Mouse (Mus musculus): ENCODE results near the gene Get4. TPM values are rescaled to one million over a fixed set of nuclear protein-coding genes. Genes with fewer than 3 reads are reported as not detected.

Gene Get4
- polyA plus RNA-seq, 1 experiment: 106 TPM

DNA sequence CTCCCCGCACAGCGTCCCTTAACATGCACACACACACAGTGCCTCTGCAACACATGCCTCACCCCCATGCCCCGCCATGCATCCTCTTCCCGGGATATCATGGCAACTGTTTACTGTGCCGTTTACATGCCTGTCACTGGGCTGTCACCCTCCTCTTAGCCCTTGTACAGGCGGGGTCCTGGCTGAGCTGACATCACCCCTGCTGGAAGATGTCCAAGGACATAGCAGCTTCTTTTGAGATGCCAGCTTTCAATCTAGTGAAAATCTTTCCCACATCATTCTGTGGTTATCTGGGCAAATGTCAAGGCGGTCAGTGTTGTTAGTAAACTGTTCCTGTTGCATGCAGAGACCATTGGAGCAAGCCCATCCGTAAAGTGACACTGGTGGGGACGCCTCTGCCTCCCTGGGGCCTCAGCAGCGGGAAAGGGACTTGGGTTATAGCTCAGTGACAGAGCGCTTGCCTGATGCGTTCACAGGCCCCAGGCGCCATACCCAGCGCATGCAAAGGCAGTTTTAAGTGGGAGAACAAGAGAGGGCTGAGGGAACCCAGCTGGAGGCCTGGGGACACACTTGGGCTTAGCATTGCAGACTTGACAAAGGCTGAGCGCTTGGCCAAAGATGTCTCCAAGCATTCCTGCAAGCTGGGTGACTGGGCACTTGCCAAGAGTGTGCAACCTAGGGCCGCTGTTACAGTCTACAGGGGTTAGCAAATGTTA lies 18.8 kb downstream of the Get4 start:
- 30% methylated on average over 16 of the region's 16 CpGs for WGBS
- Histone ChIP-seq H3K4me1 (ENCODE audit: control insufficient read depth, insufficient read depth, low read length) (peaks cover 14% of the 10 kb centered on the region), H3K27ac (ENCODE audit: insufficient read depth, low read length) (no peak overlapping the region), H3K27me3 (ENCODE audit: control insufficient read depth, insufficient read depth, low read length) (no peaks in the 10 kb centered on the region), H3K4me3 (replicated peaks; ENCODE audit: insufficient read depth, low read depth, low read length) (no peak overlapping the region)
- no peak for DNase-seq
- TF ChIP-seq POLR2A (IDR thresholded peaks at IDR 0.05; ENCODE audit: borderline replicate concordance, insufficient read depth, low read length): no peak
- 0 out of 2 replicates have a peak, but pooled peaks have one; percentile 1 for TF ChIP-seq CTCF (IDR thresholded peaks at IDR 0.05; ENCODE audit: borderline replicate concordance, insufficient read depth, low read depth, low read length)

DNA sequence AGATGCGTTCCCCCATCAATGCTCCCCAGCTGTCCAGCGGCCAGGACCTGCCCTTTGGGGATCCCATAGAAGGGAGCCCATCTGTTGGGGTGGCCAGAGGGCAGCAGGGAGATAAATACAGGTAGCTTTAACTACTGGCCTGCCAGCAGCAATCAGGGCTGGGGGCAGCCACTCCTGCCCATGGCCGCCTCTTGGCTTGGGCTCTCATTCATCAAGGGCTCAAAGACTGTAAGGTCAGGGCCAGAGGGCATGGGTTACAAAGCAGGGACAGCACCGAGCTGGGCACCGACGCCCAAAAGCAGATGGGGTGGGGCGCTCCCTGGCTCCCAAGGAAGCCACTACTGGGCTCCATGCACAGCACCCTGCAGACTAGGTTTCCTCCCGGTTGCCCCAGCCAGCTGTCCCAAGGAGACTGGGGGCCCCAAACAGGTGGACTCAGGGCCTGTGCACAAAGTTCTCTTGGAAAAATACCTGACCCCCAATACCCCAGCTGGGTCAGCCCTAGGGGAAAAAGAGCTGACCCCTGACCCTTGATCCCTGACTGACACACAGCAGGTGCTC lies 19.9 kb downstream of the Get4 start:
- WGBS: 51% methylated on average over 8 of the region's 8 CpGs
- TF ChIP-seq CTCF (IDR thresholded peaks at IDR 0.05; ENCODE audit: borderline replicate concordance, insufficient read depth, low read depth, low read length): no peak
- no peak for TF ChIP-seq POLR2A (IDR thresholded peaks at IDR 0.05; ENCODE audit: borderline replicate concordance, insufficient read depth, low read length)
- Histone ChIP-seq H3K27ac (ENCODE audit: insufficient read depth, low read length) (no peak overlapping the region), H3K4me1 (ENCODE audit: control insufficient read depth, insufficient read depth, low read length) (peaks cover 14% of the 10 kb centered on the region), H3K4me3 (replicated peaks; ENCODE audit: insufficient read depth, low read depth, low read length) (no peak overlapping the region), H3K27me3 (ENCODE audit: control insufficient read depth, insufficient read depth, low read length) (no peaks in the 10 kb centered on the region)
- DNase-seq: no peak

DNA sequence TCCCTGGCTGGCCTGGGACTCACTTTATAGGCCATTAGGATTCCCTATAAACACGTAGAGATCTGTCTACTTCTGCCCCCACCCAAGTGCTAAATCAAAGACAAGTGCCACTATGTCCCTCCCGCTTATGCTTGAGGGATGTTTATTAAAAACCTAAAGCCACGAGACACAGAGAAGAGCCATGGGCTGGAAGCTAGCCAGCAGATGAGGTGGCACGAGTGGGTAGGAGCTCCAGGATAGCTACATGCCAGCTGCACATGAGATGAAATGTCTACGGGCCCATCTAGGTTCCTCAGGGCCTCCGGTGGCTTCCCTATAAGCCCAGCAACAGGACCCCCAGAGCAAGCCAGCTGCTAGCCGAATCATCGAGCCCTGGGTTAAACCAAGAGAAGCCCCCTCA lies 25.2 kb downstream of the Get4 start:
- no peak overlapping the region for H3K4me3 ChIP-seq (replicated peaks; ENCODE audit: insufficient read depth, low read depth, low read length)
- WGBS: 47% methylated on average over 8 of the region's 8 CpGs
- no peak for DNase-seq
- no peak overlapping the region for H3K27ac ChIP-seq (ENCODE audit: insufficient read depth, low read length)
- TF ChIP-seq CTCF (IDR thresholded peaks at IDR 0.05; ENCODE audit: borderline replicate concordance, insufficient read depth, low read depth, low read length): no peak
- no peak for TF ChIP-seq POLR2A (IDR thresholded peaks at IDR 0.05; ENCODE audit: borderline replicate concordance, insufficient read depth, low read length)
- H3K27me3 ChIP-seq (ENCODE audit: control insufficient read depth, insufficient read depth, low read length): no peaks in the 10 kb centered on the region
- H3K4me1 ChIP-seq (ENCODE audit: control insufficient read depth, insufficient read depth, low read length): peaks cover 2% of the 10 kb centered on the region; the same call in 1 of the 2 replicates

DNA sequence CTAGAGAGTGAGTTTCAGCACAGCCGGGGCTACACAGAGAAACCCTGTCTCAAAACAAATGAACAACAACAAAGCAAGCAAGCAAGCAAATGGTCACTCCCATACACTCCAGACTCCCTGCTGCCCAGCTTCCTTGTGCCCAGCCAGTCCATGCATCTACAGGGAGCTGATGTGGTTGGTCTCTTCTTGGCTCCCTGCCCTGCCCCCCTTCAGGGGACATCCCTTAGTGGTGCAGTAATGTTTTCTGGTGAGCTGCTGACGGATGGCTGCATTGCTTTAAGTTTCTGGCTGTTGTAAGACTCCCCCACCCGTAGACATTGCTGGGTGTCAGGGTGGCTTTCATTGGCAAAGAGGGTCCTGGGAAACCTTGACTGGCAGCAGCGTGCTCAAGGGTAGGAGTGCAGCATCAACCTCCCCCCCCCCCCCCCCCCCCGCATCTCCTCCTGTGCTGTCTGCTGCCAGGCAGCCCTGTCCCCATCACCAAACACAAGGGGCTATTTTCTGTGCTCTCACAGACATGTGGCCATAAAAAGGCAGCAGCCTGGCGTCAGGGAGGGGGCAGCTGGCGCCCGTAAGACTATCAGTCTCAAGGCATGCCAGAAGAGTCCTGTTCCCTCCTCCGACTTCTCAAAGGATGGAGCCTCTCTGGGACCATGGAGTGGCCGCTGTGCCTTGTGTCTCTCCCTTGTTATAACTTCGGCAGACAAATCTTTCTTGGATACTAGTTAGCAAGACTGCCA lies 29.4 kb downstream of the Get4 start:
- Histone ChIP-seq H3K4me1 (ENCODE audit: control insufficient read depth, insufficient read depth, low read length) (peaks cover 9% of the 10 kb centered on the region), H3K27ac (ENCODE audit: insufficient read depth, low read length) (peak overlapping the region; percentile 50; the same call in 1 of the 2 replicates), H3K4me3 (replicated peaks; ENCODE audit: insufficient read depth, low read depth, low read length) (no peak overlapping the region), H3K27me3 (ENCODE audit: control insufficient read depth, insufficient read depth, low read length) (no peaks in the 10 kb centered on the region)
- DNase-seq: no peak
- 32% methylated on average over 11 of the region's 11 CpGs for WGBS
- TF ChIP-seq POLR2A (IDR thresholded peaks at IDR 0.05; ENCODE audit: borderline replicate concordance, insufficient read depth, low read length): no peak
- TF ChIP-seq CTCF (IDR thresholded peaks at IDR 0.05; ENCODE audit: borderline replicate concordance, insufficient read depth, low read depth, low read length): no peak

DNA sequence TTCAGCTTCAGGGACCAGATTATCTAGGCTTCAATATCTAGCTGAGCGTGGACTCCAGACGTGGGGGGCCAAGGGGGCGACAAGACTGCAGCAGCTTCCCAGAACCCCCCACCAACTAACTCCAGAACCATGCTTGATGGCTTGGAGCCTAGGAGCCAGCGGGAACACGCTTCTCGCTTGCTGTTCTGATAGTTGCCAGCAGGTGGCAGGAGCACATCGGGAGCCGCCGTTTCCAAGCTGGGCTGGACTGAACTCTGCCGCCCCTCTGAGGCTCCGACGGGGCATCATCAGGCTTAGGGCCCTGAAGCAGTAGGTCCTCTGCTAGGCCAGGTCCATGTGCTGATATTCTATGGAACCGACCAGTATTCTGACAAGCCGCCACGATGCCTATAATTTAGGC lies 30.1 kb downstream of the Get4 start:
- Histone ChIP-seq H3K4me3 (replicated peaks; ENCODE audit: insufficient read depth, low read depth, low read length) (no peak overlapping the region), H3K27me3 (ENCODE audit: control insufficient read depth, insufficient read depth, low read length) (no peaks in the 10 kb centered on the region), H3K27ac (ENCODE audit: insufficient read depth, low read length) (no peak overlapping the region), H3K4me1 (ENCODE audit: control insufficient read depth, insufficient read depth, low read length) (peaks cover 12% of the 10 kb centered on the region)
- 3% methylated on average over 15 of the region's 15 CpGs for WGBS
- peak; percentile 79 to 89 for DNase-seq
- TF ChIP-seq CTCF (IDR thresholded peaks at IDR 0.05; ENCODE audit: borderline replicate concordance, insufficient read depth, low read depth, low read length) (peak; percentile 95), POLR2A (IDR thresholded peaks at IDR 0.05; ENCODE audit: borderline replicate concordance, insufficient read depth, low read length) (no peak)

DNA sequence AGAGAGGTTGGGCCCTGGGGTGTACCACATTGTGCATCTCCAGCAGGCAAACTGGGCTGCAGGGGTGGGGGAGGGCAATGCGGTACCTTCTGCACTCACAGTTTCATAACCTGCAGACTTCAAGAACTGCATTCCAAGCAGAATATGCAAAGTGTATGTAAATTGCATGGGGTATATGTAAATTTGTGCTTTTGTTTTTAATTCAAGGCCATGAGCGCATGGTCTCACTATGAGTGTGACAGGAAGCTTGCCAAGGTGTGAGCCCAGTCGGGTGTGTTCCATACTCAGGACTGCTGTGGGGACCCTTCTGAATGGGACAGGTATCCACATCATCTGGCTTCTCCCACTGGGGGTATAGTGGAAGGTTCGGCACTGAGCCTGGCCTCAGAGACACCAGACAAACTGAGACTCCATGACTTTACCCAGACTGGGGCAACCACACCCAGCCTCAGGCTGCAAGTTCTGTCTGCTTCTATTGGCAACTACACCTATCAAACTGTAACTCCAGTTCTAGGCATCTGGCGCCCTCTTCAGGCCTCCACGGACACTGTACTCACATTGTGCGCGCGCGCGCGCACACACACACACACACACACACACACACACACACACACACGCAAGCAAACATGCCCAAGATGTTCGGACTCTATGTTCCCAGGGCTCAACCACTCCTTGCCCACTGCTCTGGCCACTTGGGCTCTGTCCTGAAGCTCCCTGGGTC lies 31.5 kb downstream of the Get4 start:
- Histone ChIP-seq H3K4me1 (ENCODE audit: control insufficient read depth, insufficient read depth, low read length) (peaks cover 12% of the 10 kb centered on the region), H3K27me3 (ENCODE audit: control insufficient read depth, insufficient read depth, low read length) (no peaks in the 10 kb centered on the region), H3K4me3 (replicated peaks; ENCODE audit: insufficient read depth, low read depth, low read length) (no peak overlapping the region), H3K27ac (ENCODE audit: insufficient read depth, low read length) (no peak overlapping the region)
- TF ChIP-seq CTCF (IDR thresholded peaks at IDR 0.05; ENCODE audit: borderline replicate concordance, insufficient read depth, low read depth, low read length) (no peak), POLR2A (IDR thresholded peaks at IDR 0.05; ENCODE audit: borderline replicate concordance, insufficient read depth, low read length) (no peak)
- DNase-seq: no peak
- 93% methylated on average over 14 of the region's 14 CpGs for WGBS

DNA sequence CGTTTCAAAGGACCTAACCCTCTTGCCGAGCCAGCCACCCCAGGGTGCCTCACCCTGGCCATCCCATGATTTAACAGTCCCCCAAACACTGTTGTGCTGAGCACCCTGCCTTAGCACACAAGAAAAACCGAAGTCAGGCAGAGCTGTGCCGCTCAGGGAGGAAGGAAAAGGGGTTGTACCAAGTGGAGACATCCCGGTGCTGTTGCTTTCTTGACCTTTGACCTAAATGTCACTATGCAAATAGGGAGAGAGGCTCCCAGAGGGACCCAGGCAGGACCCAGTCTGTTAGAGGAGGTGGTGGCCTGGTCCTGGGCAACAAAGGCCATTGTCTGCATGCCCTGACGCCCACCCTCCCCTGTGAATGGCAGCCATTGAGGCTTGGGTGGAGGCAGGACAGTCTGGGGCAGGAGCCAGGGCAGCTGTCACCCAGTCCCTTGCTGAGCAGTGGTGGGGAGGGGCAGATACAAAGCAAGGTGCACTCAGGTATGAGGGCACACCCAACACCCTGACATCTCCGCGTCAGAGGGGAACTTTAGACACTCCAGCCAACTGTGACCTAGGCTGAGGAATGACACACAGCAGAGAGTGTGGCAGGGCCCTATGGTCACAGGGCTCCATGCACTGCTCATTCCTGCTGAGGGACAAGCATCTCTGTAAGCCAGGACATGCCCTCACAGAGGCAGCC lies 33.4 kb downstream of the Get4 start:
- WGBS: 39% methylated on average over 8 of the region's 8 CpGs
- Histone ChIP-seq H3K27ac (ENCODE audit: insufficient read depth, low read length) (peak overlapping the region; percentile 46; the same call in 1 of the 2 replicates), H3K4me1 (ENCODE audit: control insufficient read depth, insufficient read depth, low read length) (peaks cover 10% of the 10 kb centered on the region), H3K4me3 (replicated peaks; ENCODE audit: insufficient read depth, low read depth, low read length) (no peak overlapping the region), H3K27me3 (ENCODE audit: control insufficient read depth, insufficient read depth, low read length) (no peaks in the 10 kb centered on the region)
- DNase-seq: peak; percentile 18 to 39
- TF ChIP-seq CTCF (IDR thresholded peaks at IDR 0.05; ENCODE audit: borderline replicate concordance, insufficient read depth, low read depth, low read length): no peak
- no peak for TF ChIP-seq POLR2A (IDR thresholded peaks at IDR 0.05; ENCODE audit: borderline replicate concordance, insufficient read depth, low read length)

Measured in cerebellum, adult 2 months (tissue).